Mouse (Mus musculus): ENCODE data around the gene Grap.
A peak's percentile ranks its signal among the peaks of the same experiment; 100 is the strongest.
"Not testable (repeated sequence)": the region's sequence is repeated elsewhere in the genome, so short reads cannot be mapped to it uniquely, and the experiment has no call there.

Grap gene

DNA sequence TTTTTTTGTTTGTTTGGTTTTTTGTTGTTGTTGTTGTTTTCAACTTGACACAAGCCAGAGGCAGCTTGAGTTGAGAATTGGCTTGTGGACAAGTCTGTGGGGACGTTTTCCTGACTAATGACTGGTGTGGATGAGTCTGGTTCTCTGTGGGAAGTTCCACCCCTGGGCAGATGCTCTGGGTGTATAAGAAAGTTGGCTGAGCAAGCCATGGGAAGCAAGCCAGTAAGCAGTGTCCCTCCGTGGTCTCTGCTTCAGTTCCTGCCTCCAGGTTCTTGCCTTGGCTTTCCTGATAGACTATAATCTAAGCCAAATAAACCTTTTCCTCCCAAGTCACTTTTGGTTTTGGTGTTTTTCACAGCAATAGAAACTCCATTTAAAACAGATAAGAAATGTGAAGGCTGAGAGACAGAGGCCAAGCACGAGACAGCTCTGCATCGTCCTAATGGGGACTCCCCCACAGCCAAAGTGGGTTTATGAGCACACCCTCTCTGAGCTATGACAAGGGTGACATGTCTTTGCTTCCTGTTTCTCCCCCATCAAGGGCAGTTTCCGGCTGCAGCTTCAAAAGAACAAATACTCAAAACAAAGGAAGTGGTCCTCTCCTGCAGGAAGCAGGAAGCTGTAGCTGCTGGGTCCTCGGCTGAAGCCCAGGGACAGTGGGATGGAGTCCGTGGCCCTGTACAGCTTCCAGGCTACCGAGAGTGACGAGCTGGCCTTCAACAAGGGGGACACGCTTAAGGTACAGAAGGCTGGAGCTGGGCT lies at the start of gene Grap:
TSS of gene Grap (plus strand) at position 580 of the 762 bp plus-strand sequence.
- no peak for DNase-seq

DNA sequence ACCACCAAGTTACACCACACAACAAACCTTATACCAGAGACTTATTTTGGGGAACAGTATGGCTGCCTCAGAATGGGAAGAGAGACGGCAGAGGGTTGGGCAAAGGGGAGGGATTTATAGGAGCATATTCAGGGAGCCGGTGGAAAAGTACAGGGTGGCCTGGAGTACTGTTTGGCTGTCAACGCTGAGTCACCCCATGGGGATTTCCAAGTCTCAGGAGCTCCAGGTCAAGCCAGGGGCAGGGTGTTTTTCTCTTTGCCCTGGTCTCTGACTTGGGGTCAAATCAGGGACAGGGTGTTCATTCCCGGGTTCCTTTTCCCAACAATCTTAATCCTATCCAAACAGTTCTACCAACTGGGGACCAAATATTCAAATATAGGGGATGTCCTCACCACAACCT lies 45.0 kb upstream of the Grap start:
- DNase-seq = no peak

DNA sequence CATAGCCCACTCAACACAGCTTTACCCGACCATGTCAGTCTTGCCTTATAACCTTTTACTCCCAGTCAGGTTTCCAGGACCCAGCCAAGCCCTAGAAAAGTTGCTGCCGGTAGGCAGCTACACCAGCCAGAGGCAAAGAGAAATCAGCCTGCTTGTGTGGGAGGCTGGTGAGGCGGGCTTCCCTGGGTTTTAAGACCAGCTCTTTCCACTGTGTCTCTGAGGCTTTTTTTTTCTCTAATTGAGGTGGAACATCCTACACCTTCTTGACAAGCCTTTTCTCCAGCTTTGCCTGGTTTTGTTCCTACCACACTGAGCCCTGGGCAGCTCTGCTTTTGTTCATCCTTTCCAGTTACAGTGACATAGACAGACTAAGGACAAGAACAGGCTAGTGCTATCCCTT lies 41.9 kb upstream of the Grap start:
- no peak for DNase-seq

DNA sequence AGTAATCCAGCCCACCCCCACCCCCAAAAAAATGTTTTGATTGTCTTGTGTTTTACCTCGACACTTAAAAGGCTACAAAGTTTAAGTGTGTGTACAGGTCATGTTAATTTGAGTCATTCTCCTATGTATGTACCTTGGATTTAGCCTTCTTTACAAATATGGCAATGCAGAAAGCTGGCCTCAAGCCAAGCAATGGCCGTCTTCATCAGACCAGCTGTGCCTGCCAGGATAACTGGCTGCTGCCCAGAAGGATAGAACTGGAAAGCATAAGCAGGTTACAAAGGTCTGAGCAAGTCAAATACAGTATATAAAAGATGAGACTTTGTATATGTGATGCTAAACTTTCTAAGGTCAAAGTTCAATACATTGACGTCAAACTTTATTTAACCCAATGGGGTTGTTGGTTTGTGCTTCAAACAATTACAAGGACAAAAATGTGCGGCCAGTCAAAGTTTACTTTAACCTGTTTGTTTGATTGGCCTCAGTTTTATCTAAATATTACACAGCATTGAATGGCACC lies 40.9 kb upstream of the Grap start:
- no peak for DNase-seq

DNA sequence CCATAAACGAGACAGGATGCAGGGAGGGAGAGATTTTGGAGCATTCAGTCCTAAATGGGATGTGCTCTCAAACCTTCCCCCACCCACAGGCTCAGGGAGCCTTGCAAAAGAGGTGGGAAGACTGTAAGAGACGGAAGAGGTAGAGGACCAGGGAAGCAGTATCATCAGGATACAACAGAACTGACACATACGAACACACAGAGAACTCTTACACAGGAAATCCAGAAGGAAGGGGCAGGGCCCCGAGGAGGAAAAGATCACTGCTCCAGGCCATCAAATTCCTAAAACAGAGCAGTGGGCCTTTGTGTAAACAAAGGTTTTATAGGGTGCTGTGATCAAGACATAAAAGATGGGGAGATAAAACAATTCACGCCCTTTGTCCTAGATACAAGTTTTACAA lies 38.7 kb upstream of the Grap start:
- no peak for DNase-seq

DNA sequence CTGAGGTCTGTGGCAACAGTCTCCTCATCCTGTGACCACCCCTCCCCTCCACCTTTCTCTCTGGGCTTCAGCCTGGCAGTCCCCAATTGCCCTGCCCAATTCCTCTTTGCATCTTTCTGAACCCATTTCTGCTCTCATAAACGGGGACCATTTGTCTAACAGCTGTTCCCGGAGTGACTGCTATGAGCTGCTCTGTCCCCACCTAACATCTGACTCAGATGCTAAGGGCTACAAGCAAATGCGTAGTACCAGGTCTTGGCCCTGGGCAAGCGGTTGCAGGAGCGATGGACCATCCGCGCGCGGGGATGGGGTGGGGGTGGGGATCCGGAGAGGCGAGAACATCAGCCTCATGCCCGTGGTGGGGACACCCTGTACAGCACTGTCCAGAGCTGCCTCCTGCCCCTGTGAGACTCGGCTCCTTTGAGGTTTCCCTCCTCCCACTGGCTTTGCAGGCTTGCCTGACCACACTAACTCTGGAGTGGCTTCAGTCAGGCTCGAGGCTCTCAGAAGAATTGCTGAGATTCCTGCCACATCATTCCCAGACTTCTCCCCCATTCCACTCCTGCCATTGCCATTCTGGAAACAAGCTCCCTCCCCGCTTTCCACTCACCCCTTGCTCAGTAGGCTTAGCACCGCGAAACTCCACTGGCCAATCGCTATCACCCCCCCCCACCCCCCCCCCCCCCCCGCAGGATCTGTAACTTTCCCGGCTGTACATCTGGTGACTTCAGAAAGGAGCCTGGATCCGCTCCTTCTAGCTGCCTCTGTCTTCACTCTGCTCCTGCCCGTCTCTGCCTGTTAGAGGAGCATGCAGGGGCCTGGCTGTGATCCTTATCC lies 37.2 kb upstream of the Grap start:
- DNase-seq = peak; percentile 27 to 37

DNA sequence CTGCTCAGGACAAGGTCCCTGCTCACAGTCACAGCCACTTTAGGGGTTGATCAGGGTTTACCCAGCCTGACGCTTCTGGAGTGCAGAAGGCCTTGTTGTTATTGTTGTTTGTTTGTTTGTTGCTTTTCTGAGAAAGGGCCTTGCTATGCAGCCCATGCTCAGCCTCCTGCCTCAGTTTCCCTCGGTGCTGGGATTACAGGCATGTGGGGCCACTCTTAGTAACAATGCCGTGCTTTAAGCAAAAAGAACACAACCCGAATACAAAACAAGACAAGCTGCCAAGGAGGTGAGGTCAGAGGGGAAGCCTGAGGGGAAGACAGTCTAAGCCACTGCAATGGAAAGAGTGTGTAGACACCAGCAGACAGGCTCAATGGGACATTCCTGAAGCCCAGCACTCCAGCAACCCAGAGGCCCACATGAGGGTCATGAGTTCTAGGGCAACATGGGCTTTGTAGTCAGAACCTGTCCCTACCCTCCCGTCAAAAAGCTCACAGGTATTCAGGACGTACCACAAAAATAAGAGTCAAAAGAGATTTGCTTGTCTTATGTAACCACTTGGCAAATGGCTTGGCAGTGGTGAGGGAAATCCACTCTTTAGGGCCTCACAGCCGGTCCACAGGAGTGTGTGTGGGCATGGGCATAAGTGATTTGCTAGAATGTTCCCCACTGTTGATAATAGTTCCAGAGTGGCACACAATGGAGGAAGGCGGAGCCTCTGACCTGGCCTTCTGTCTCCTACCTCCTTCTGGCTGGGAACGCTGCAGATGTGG lies 36.4 kb upstream of the Grap start:
- DNase-seq = no peak

DNA sequence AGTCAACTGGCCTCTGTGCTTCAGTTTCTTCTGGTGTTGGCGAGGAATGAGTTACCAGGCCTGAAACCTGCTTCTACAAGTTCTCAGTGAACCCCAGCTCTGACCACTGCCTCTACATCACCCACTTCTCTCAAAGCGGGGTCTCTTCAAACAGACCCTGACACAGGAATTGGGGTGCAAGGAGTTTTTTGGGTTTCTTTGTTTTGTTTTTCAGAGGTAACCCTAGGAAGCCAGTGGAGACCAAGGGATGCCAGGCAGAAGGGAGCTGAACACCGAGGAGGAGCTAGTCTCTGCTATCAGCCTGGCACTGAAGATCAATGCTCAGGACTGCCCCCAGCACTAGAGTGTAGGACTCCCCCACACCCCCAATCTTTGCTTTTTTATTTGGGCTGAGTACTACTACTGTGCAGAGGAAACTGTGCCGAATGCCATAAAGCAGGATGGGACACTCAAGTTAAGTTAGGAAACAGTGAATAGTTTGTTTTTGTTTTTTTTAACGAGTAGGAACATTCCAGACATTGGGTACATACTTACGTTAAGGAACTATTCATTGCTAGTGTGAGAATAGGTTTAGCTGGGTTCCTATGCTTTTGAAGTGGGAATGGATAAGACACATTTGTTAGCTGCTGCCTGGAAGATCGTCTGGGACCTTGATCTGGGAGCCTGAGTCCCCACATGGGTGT lies 35.6 kb upstream of the Grap start:
- DNase-seq = no peak

DNA sequence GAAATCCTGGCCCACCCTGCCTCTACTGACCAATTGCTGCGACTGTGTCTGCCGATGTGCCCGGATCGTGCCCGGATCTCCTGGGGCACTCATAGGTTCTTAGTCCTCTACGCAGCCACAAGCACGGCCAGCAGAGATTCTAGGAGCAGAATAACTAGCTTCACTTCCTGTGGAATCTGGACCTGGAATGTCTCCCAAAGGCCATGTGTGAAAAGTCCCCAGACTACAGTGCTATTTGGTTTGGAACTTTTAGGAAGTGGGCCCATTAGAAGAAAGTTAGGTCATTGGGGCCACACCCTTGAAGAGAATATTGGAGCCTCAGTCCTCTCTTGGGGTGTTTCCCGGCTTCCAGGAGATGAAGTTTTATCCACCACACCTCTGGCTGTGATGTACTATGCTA lies 34.9 kb upstream of the Grap start:
- DNase-seq = no peak

DNA sequence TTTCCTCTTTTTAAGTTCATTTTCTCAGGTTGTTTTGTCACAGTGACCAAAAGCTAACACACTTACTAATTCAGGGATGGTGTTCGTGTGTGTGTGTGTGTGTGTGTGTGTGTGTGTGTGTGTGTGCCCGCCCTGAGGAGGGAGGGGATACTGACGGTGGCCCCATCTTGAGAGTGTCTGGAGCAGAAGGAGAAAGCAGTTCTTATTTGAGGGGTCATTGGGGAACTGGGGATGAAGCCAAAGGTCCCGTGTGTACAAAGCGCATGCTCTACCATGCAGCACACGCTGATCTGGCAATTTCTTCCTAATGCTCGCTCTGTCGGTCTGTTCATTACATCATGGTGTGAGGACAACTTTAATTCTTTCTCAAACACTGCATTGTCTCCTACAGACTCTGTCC lies 34.5 kb upstream of the Grap start:
- no peak for DNase-seq

DNA sequence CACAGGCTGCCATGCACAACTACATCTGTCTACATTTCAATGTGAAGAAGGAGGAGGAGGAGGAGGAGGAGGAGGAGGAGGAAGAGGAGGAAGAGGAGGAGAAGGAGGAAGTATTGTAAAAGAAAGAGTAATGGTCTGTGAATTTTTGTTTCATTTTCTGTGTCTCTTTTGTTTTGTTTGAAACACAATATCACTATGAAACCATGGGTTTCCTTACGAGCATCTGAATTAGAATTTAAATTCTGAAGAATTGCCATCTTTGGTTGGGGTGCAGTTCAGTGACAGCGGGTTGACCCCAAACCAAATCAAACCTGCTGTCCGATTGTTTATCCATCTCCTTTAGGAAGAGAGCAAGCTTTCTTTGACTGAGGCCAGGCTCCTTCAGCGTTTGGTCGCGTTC lies 33.7 kb upstream of the Grap start:
- DNase-seq = no peak

DNA sequence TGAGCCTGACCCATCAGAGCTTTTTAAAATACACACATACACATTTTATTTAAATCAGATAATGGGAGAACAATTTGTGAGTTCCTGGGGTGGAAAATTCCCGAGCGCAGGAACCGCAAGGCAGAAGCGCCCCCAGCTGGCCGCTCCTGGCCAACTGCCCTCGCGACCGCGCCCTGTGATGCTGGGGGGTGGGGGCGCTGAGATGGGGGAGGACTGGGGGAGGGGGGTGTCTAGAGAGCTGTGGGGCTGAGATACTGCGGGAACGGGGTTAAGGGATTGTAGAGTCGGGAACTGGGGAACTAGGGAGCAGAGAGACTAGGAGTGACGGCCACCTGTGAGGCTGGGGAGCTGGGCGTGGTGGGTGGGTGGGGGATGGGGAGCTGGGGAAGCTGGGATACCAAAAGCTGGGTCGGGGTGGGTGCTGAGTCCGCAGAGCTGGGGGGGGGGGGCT lies 33.2 kb upstream of the Grap start:
- DNase-seq = peak; percentile 86 to 93

DNA sequence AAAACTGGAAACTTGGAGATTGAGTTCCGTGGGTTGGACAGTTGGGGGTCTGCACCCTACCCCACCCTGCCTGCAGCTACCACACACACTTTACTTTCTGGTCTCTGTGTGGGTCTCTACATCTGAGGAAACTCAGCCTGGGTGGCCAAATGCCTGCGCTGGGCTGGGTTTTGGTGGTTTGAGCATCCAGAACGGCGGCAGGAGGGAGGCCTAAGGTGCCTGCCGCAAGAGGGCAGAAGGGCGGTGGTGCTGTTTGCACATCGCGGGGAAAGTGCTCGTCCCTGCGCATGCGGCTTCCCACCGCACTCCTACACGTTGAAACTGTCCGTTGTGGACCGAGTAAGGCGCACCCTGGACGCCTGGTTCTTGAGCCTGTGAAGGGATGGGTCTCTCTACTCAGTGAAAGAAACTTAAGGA lies 32.8 kb upstream of the Grap start:
- peak; percentile 91 to 95 for DNase-seq

DNA sequence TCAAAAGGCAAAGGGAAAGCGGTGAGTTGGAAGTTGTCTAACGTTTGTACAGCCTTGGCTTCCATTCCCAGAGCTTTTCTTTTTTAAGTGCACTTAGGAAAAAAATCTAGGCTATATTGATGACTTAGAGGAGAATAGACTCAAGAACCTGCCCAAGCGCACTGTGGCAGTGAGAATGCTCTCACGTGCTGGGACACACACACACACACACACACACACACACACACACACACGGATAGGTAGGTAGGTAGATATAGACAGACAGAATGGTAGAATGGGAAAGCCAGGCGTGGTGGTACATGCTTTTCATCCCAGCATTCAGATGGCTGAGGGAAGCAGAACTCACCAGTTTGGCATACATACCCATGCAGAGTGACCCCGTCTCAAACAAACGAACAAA lies 32.3 kb upstream of the Grap start:
- peak in 1 of 2 experiments; percentile 42 for DNase-seq

DNA sequence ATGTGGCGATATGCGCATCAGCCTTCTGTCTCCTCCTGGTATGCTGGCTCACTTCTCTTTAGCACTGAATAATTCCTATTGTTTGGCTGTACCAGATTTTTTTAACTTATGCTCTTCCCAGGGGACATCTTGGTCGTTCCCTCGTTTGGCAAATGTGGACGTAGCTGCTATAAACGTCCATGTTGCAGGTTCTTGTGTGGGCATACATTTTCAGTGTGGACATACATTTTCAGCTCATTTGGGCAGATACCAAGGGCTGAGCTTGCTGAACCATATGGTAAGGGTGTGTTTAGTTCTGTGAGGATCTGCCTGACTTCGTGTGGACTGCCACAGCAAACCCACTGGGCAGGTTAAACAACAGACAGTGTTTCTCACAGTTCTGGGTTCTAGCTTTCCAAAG lies 27.9 kb upstream of the Grap start:
- no peak for DNase-seq

DNA sequence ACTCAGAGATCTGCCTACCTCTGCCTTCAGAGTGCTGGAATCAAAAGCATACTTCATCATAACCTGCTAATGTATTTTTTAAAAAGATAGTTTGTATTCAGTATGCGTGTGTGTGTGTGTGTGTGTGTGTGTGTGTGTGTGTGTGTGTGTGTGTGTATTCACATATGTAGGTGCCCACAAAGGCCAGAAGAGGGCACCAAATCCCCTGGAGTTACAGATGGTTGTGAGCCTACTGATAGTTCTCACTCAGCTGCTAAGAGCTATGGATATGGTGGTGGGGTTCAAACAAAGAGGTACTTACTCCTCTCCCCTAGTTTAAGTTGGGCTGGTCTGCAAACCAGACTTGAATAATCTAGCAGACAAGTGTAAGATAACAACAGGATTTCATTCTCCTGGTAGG lies 26.6 kb upstream of the Grap start:
- DNase-seq = no peak

DNA sequence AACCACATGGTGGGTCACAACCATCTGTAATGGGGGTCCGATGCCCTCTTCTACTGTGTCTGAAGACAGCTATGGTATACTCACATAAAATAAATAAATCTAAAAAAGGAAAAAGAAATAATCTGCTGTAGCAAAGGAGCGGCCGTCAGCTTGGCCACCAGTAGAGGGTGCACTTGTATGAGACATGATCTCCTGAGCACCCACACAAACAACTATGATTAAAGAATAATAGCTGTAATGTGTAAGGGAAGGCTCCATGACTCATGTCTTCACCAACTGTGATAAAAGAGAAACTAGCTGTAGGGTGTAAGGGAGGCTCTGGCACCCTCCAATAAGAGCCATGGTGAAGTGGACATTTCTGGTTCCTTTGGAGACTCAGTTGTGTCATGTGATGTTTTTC lies 23.4 kb upstream of the Grap start:
- no peak for DNase-seq

DNA sequence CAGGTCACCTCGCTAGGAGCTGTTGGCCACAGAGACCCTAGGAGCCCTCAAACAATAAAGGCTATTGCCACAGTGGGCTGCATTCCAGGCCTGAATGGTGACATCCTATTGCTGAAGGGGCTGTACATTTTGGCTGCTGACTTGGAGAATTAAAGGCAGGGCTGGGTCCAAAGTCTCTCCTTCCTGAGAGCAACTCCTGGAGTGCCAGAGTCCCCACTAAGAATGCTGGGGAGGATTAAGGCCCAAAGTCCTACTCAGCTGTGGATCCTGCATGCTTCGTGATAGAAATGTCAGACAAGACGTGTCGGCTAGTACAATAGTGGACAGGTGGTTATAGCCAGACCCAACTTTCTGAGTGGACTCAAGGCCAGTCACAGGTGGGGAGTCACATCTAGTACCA lies 16.8 kb upstream of the Grap start:
- not testable (repeated sequence) for DNase-seq

DNA sequence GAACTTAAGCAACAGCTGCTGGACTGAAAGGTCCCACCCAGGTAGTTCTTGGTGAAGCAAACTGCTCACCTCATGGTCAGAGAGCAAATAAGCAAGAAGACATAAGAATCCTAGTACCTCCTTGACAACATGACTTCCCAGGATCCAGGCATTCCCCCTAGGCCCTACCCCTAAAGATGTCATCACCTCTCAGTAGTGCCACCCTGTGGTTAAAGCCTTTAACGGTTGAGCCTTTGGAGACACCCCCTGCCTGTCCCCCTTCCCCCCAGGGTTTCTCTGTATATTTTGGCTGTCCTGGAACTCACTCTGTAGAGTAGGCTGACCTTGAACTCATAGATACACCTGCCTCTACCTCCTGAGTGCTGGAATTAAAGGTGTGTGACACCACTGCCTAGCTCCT lies 15.7 kb upstream of the Grap start:
- DNase-seq = no peak

DNA sequence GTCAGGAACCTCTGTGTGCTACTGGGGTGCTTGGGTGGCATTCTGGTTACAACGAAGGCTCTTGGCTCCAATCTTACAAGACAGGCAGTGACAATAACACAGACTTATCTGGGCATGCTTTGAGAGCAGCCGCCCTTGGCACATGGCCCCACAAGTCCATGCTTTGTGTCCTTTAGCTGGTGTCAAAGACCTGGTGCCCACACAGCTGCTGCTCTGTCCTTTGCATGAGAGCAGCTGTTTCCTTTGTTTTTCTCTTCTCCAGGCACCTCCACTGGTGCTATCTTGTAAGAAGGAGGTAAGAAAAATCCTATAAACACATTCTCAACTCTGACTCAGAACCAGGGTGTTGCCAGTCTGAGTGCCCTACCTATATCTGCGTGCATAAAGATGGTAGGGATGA lies 15.2 kb upstream of the Grap start:
- DNase-seq = no peak

DNA sequence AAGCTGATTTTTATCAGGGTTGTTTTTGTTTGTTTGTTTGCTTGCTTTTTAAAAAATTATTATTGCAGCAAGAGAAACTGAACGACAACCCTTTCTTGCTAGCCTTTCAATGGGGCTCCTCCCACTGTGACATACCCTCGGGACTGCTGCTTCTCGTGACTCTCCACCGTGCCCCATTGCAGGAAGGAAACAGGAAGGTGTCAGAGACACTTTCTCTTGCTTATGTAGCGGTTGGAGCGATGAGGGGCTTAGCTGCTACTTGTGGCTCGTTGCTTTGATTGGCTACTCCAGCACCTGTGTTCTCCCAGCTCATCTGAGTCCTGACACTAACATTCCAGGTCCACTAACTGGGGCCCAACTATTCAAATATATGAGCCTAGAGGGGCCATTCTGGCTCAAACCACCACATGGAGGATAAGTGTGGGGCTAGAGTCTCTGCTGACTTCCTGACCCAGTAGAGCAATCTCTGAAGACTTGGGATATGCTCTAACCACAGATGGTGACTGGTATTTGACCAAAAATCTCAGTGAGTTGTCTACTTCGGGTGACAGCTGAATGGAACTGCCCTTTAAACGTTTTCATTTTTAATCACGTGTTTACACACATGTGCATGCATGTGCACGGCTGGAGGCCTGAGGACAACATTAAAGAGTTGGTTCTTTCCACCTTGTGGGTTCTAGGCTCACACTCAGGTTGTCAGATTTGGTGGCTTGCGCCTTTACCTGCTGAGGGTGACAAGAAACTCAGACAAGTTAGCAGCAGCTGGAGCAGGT lies 14.1 kb upstream of the Grap start:
- DNase-seq = no peak

Measured in cerebellum, postnatal 25 days (tissue).